Mouse (Mus musculus): Measurements from ENCODE around the gene Krtap4-2.
"Not testable (repeated sequence)": the region's sequence is repeated elsewhere in the genome, so short reads cannot be mapped to it uniquely, and the experiment has no call there.

- not testable (repeated sequence) for TF ChIP-seq POLR2A (IDR thresholded peaks at IDR 0.05; ENCODE audit: low read depth, low read length); CTCF (conservative IDR thresholded peaks at IDR 0.05; ENCODE audit: insufficient read depth, insufficient read length, low read depth, low read length)
Measured at GRCm38 (mm10) chr11:99658467-99659010, 23.7 kb upstream of the Krtap4-2 start, which contains the start of gene Gm11563.

Data from kidney, adult 2 months (tissue).